In the genomic region with DNA sequence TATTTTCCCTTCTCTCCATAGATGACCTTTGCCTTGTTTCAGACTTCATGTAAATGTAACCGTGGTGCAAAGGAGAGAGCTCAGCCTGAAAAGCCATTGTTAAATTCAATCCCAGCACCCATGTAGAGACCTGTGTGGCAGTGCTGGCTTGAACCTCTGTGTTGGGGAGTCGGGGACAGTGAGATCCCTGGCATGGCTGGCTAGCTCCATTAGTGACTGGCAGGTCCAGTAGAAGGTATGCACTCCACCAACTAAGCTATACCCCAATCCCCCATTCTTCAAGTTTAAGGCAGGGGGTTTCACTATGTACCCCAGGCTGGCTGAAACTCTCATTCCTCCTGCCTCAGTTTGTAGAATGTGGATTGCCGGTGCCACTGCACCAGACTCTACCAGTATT, we compare ENCODE assay signal across 18 mouse cellular contexts. TPM values are rescaled to one million over a fixed set of nuclear protein-coding genes. Genes with fewer than 3 reads are reported as not detected.
"Had no signal": no experiment of that assay in that cellular context is flagged by ENCODE, and none has a peak within 500 bp of the region (broad histone marks: within the 10 kb centered on the region; RNA-seq: fewer than 3 reads in every experiment).

No protein-coding gene starts in this region.

- DNase-seq: kidney, postnatal 14 days; left cerebral cortex, postnatal 4 days; lung, embryonic 14.5 days; lung, postnatal 10 days; lung, postnatal 4 days; retina, postnatal 1 day; right cerebral cortex, postnatal 4 days; spleen, adult 18-20 months; thymus, adult 18-20 months; thymus, postnatal 14 days had no signal

- H3K9me3 ChIP-seq: kidney, embryonic 15.5 days; limb, embryonic 13.5 days; midbrain, embryonic 10.5 days; neural tube, embryonic 12.5 days had no signal

- H3K4me2 ChIP-seq: kidney, embryonic 15.5 days; limb, embryonic 13.5 days; lung, embryonic 14.5 days; neural tube, embryonic 12.5 days had no signal

- H3K27ac ChIP-seq: kidney, embryonic 15.5 days; limb, embryonic 13.5 days; liver, embryonic 14.5 days; neural tube, embryonic 12.5 days had no signal

- H3K4me3 ChIP-seq: kidney, embryonic 15.5 days; limb, embryonic 13.5 days; midbrain, embryonic 10.5 days; neural tube, embryonic 12.5 days had no signal

- H3K9ac ChIP-seq: kidney, embryonic 15.5 days; limb, embryonic 13.5 days; liver, embryonic 14.5 days; lung, embryonic 14.5 days; neural tube, embryonic 12.5 days had no signal

- H3K36me3 ChIP-seq: kidney, embryonic 15.5 days; limb, embryonic 13.5 days; midbrain, embryonic 10.5 days; neural tube, embryonic 12.5 days had no signal

RNA-seq across cellular contexts. Expression of gene Bik, which starts 2.3 kb away (rescaled TPM):
- total RNA-seq: left cerebral cortex, adult 18-20 months; left cerebral cortex, postnatal 10 days; left cerebral cortex, postnatal 4 days; monocyte, adult 5-6 weeks had no signal
